Mouse (Mus musculus) layer of hippocampus, adult 9-11 months (tissue): ENCODE results near the gene Kcnmb4.

Experiments used
- DNase-seq: peaks from one replicate; pipeline ENCODE4 v3.0.0; 2022

The Kcnmb4 gene

GRCm38 (mm10) chr10:116450621-116451020, 23.1 kb downstream of the Kcnmb4 start:
- no peak for DNase-seq

- DNase-seq = no peak
These were observed 25.5 kb downstream of the Kcnmb4 start for GRCm38 (mm10) chr10:116448166-116448565.

- no peak for DNase-seq
These were observed 26.5 kb downstream of the Kcnmb4 start for GRCm38 (mm10) chr10:116447176-116447575.

GRCm38 (mm10) chr10:116446040-116446439, 27.6 kb downstream of the Kcnmb4 start:
- no peak for DNase-seq

GRCm38 (mm10) chr10:116444826-116445225, 28.9 kb downstream of the Kcnmb4 start:
- no peak for DNase-seq

- no peak for DNase-seq
These were observed 29.3 kb downstream of the Kcnmb4 start for GRCm38 (mm10) chr10:116444371-116444770.

GRCm38 (mm10) chr10:116440946-116441345, 32.7 kb downstream of the Kcnmb4 start:
- no peak for DNase-seq

- no peak for DNase-seq
These were observed 33.6 kb downstream of the Kcnmb4 start for GRCm38 (mm10) chr10:116440088-116440487.

- DNase-seq = peak; percentile 27
These were observed 38.2 kb downstream of the Kcnmb4 start for GRCm38 (mm10) chr10:116435455-116435854.

- DNase-seq = no peak
These were observed 41.3 kb downstream of the Kcnmb4 start for GRCm38 (mm10) chr10:116432421-116432820.

GRCm38 (mm10) chr10:116428026-116428780, 45.5 kb downstream of the Kcnmb4 start:
- DNase-seq = peak; percentile 84

- DNase-seq = no peak
These were observed 47.5 kb downstream of the Kcnmb4 start for GRCm38 (mm10) chr10:116426176-116426575.

GRCm38 (mm10) chr10:116424921-116425320, 48.8 kb downstream of the Kcnmb4 start:
- no peak for DNase-seq

- no peak for DNase-seq
These were observed 51.1 kb downstream of the Kcnmb4 start for GRCm38 (mm10) chr10:116422551-116422950.

- no peak for DNase-seq
These were observed 52.7 kb downstream of the Kcnmb4 start for GRCm38 (mm10) chr10:116420976-116421375.

- no peak for DNase-seq
These were observed 55.5 kb downstream of the Kcnmb4 start for GRCm38 (mm10) chr10:116418121-116418726.

- no peak for DNase-seq
These were observed 57.0 kb downstream of the Kcnmb4 start for GRCm38 (mm10) chr10:116416726-116417125.

- DNase-seq = no peak
These were observed 57.5 kb downstream of the Kcnmb4 start for GRCm38 (mm10) chr10:116416142-116416541.

GRCm38 (mm10) chr10:116410826-116411225, 62.9 kb downstream of the Kcnmb4 start:
- no peak for DNase-seq

- no peak for DNase-seq
These were observed 65.9 kb downstream of the Kcnmb4 start for GRCm38 (mm10) chr10:116407684-116408359.

GRCm38 (mm10) chr10:116405011-116405410, 68.7 kb downstream of the Kcnmb4 start:
- DNase-seq = no peak

GRCm38 (mm10) chr10:116403679-116404078, 70.0 kb downstream of the Kcnmb4 start:
- DNase-seq = peak; percentile 13

GRCm38 (mm10) chr10:116402742-116403425, 70.8 kb downstream of the Kcnmb4 start:
- DNase-seq = no peak
